Mouse (Mus musculus) small intestine, adult 2 months (tissue): ENCODE measurements around the gene Gm45902. TPM values are rescaled to one million over a fixed set of nuclear protein-coding genes. Genes with fewer than 3 reads are reported as not detected.

Experiments
- H3K27ac ChIP-seq: fragments of 200-500 bp; 2 replicates; pipeline ENCODE4 v1.5.1; 2012; ENCODE audit warnings: low read depth, low read length, control low read depth, inconsistent platforms; ENCODE audit not compliant: insufficient read depth
- H3K27me3 ChIP-seq: fragments of 200-500 bp; 2 replicates; pipeline ENCODE4 v1.6.1; 2012; ENCODE audit warnings: mild to moderate bottlenecking, moderate library complexity, low read length, inconsistent platforms; ENCODE audit not compliant: control insufficient read depth, insufficient read depth
- H3K36me3 ChIP-seq: fragments of 200-500 bp; 2 replicates; pipeline ENCODE4 v1.6.1; 2012; ENCODE audit warnings: mild to moderate bottlenecking, low read length, control low read depth, inconsistent platforms; ENCODE audit not compliant: control insufficient read depth, insufficient read depth
- H3K4me1 ChIP-seq: fragments of 200-500 bp; 2 replicates; pipeline ENCODE4 v1.6.1; 2012; ENCODE audit warnings: low read length, inconsistent platforms, mixed read lengths; ENCODE audit not compliant: control insufficient read depth, insufficient read depth, insufficient read length
- H3K4me3 ChIP-seq: fragments of 200-500 bp; 2 replicates; pipeline ENCODE4 v1.5.1; 2012; ENCODE audit warnings: low read depth, mild to moderate bottlenecking, control low read depth, inconsistent platforms, low read length, moderate library complexity
- CTCF ChIP-seq: fragments of 200-500 bp; IDR thresholded peaks from 2 replicates; pipeline ENCODE4 v1.5.1; 2012; ENCODE audit warnings: low read depth, mild to moderate bottlenecking, control low read depth, inconsistent platforms, low read length, moderate library complexity, mixed read lengths; ENCODE audit not compliant: insufficient replicate concordance, insufficient read length; ENCODE audit errors: extremely low read depth
- POLR2A ChIP-seq: fragments of 200-500 bp; IDR thresholded peaks from 2 replicates; pipeline ENCODE4 v1.6.1; 2012; ENCODE audit warnings: low read depth, mild to moderate bottlenecking, control low read depth, inconsistent platforms, low read length, moderate library complexity
- WGBS: fragments of 180-500 bp; shearing (Covaris S2); methylation state at CpG from one replicate; pipeline ENCODE4 v1.1.7; 2018; 5-methylcytosine and 5-hydroxymethylcytosine counted together
- polyA plus RNA-seq: library from polyadenylated mRNA; depleted of rRNA; stranded (reverse); fragments of >200 nt; gene quantifications from 2 replicates; pipeline ENCODE4 v1.2.3, GENCODE M21; 2012; rRNA removed

Gm45902 gene
- polyA plus RNA-seq, 1 experiment = 0.72 TPM

- under 1% methylated on average over 46 of the region's 46 CpGs for WGBS
- no peak for TF ChIP-seq POLR2A
- TF ChIP-seq CTCF = no peak
- peak overlapping the region; percentile 86 for H3K4me3 ChIP-seq
- 0 out of 2 replicates have a peak, but pooled peaks cover 1% of the 10 kb centered on the region for H3K36me3 ChIP-seq
- H3K27ac ChIP-seq = 0 out of 2 replicates have a peak overlapping the region, but pooled peaks have one; percentile 3
- H3K4me1 ChIP-seq = no peaks in the 10 kb centered on the region; the same call in 1 of the 2 replicates
- H3K27me3 ChIP-seq = no peaks in the 10 kb centered on the region
These were observed 38.2 kb downstream of the Gm45902 start for GRCm38 (mm10) chr2:3474361-3474805.

- Histone ChIP-seq H3K27ac (no peak overlapping the region), H3K27me3 (no peaks in the 10 kb centered on the region), H3K4me3 (peak overlapping the region; percentile 86), H3K36me3 (0 out of 2 replicates have a peak, but pooled peaks cover 1% of the 10 kb centered on the region), H3K4me1 (no peaks in the 10 kb centered on the region; the same call in 1 of the 2 replicates)
- WGBS = 1% methylated on average over 12 of the region's 12 CpGs
- TF ChIP-seq POLR2A (no peak), CTCF (no peak)
These were observed 38.7 kb downstream of the Gm45902 start for GRCm38 (mm10) chr2:3473891-3474290.

GRCm38 (mm10) chr2:3456590-3456989, 56.0 kb downstream of the Gm45902 start:
- 83% methylated on average over 4 of the region's 4 CpGs for WGBS
- peaks cover 28% of the 10 kb centered on the region for H3K36me3 ChIP-seq
- no peak for TF ChIP-seq CTCF
- no peak for TF ChIP-seq POLR2A

More at GRCm38 (mm10) chr2:3456590-3456989, 56.0 kb downstream of the Gm45902 start:
- H3K27me3 ChIP-seq = no peaks in the 10 kb centered on the region
- no peak overlapping the region for H3K27ac ChIP-seq
- no peaks in the 10 kb centered on the region for H3K4me1 ChIP-seq
- no peak overlapping the region for H3K4me3 ChIP-seq

Other genes with a start within 250 kb of the Gm45902 start
- gene Nmt2, start 228.6 kb downstream of the Gm45902 start, polyA plus RNA-seq = 0.91 and 1.2 TPM in 2 replicates
- 0.48 and 1.7 TPM in 2 replicates for gene Rpp38, start 180.1 kb downstream of the Gm45902 start, polyA plus RNA-seq
- not detected in 2 replicates for gene Acbd7, start 176.6 kb downstream of the Gm45902 start, polyA plus RNA-seq
- gene Olah, start 115.6 kb downstream of the Gm45902 start, polyA plus RNA-seq = not detected in 2 replicates
- gene Meig1, start 90.1 kb downstream of the Gm45902 start, polyA plus RNA-seq = not detected in 2 replicates
- 1.5 and 1.6 TPM in 2 replicates for gene Dclre1c, start 88.7 kb downstream of the Gm45902 start, polyA plus RNA-seq
- 0.66 and 1.5 TPM in 2 replicates for gene Suv39h2, start 37.8 kb downstream of the Gm45902 start, polyA plus RNA-seq
- gene Hspa14, start within 50 bp of the Gm45902 start, polyA plus RNA-seq = 5.6 and 9.9 TPM in 2 replicates
- gene Cdnf, start 240 bp upstream of the Gm45902 start, polyA plus RNA-seq = 0.03 and 0.10 TPM in 2 replicates
- gene Fam107b, start 57.7 kb upstream of the Gm45902 start, polyA plus RNA-seq = 8.1 and 8.2 TPM in 2 replicates